Mouse (Mus musculus) kidney, adult 2 months (tissue): ENCODE results near the gene Ddias. TPM values are rescaled to one million over a fixed set of nuclear protein-coding genes. Genes with fewer than 3 reads are reported as not detected.

ENCODE experiments used
- DNase-seq: peaks from one replicate; pipeline ENCODE4 v3.0.0; 2021
- H3K27ac ChIP-seq: fragments of 200-500 bp; 2 replicates; pipeline ENCODE4 v1.5.1; 2012; ENCODE audit warnings: low read depth, low read length, control low read depth, inconsistent platforms; ENCODE audit not compliant: insufficient read depth
- H3K27me3 ChIP-seq: fragments of 200-500 bp; replicated peaks from 2 replicates; pipeline ENCODE4 v1.6.1; 2012; ENCODE audit warnings: mild to moderate bottlenecking, moderate library complexity, low read length, inconsistent platforms; ENCODE audit not compliant: control insufficient read depth, insufficient read depth
- H3K36me3 ChIP-seq: fragments of 200-500 bp; 2 replicates; pipeline ENCODE4 v1.6.1; 2012; ENCODE audit warnings: mild to moderate bottlenecking, moderate library complexity, low read length, inconsistent platforms; ENCODE audit not compliant: control insufficient read depth, insufficient read depth
- H3K4me1 ChIP-seq: fragments of 200-500 bp; 2 replicates; pipeline ENCODE4 v1.6.1; 2011; ENCODE audit warnings: low read length; ENCODE audit not compliant: control insufficient read depth, insufficient read depth
- H3K4me3 ChIP-seq: fragments of 200-500 bp; 2 replicates; pipeline ENCODE4 v1.5.1; 2011; ENCODE audit warnings: mild to moderate bottlenecking, low read depth, low read length, control low read depth; ENCODE audit not compliant: insufficient read depth
- CTCF ChIP-seq: fragments of 200-500 bp; conservative IDR thresholded peaks from 2 replicates; pipeline ENCODE4 v1.5.1; 2011; ENCODE audit warnings: low read depth, mild to moderate bottlenecking, control low read depth, low read length, moderate library complexity, mixed read lengths; ENCODE audit not compliant: insufficient read depth, insufficient read length
- POLR2A ChIP-seq: fragments of 200-500 bp; IDR thresholded peaks from one replicate; pipeline ENCODE4 v1.6.1; 2011; ENCODE audit warnings: low read depth, low read length, control low read depth
- WGBS: fragments of 180-500 bp; shearing (Covaris S2); methylation state at CpG from one replicate; pipeline ENCODE4 v1.1.7; 2018; 5-methylcytosine and 5-hydroxymethylcytosine counted together
- polyA plus RNA-seq: library from polyadenylated mRNA; depleted of rRNA; stranded (reverse); fragments of >200 nt; gene quantifications from 2 replicates; pipeline ENCODE4 v1.2.3, GENCODE M21; 2012

The Ddias gene
- polyA plus RNA-seq, 1 experiment, result 0.06 TPM

DNA sequence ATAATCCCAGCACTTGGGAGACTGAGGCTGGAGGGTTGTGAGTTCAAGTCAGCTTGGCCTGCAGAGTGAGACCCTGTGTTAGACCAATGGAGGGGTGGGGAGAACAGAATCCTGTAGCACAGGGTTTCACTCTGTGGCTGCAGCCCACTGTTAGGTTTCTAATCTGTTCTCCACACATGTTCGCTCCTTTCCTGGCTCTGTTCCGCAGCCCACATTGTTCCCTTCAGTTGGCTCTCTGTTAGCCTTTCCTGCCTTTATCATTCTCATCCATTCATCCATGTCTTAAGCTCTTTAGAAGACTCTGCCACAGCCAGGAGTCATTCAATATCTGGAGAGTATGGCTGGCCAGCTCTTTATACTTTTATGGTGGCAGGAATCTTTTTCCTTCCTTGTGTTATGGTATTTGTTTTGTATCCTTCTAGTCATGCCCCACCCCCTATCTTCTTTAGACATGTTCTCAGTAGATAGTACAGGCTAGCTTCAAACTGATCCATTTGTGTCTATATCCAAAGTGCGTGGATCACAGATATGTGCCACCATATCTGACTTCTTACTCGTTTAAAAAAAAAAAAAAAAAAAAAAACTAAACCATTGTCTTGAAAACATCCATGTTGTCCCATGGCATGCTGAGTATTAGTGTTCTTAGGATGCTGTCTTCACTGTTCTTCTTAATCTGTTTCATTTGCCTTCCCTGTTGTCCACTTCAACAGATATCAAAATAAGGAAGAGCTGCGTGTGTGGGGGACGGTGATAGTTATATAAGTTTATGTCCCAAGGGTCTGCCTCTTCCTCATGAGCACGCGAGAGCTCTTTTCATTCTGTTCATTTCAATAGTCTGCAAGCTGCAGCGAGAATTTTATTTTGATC lies 10.0 kb upstream of the Ddias start:
- Histone ChIP-seq H3K27me3 (no peaks in the 10 kb centered on the region), H3K4me3 (no peak overlapping the region), H3K4me1 (peaks cover 19% of the 10 kb centered on the region; the same call in 1 of the 2 replicates), H3K27ac (no peak overlapping the region), H3K36me3 (no peaks in the 10 kb centered on the region)
- no peak for TF ChIP-seq CTCF
- no peak for TF ChIP-seq POLR2A
- DNase-seq, result no peak
- WGBS, result 93% methylated on average over 9 of the region's 9 CpGs

DNA sequence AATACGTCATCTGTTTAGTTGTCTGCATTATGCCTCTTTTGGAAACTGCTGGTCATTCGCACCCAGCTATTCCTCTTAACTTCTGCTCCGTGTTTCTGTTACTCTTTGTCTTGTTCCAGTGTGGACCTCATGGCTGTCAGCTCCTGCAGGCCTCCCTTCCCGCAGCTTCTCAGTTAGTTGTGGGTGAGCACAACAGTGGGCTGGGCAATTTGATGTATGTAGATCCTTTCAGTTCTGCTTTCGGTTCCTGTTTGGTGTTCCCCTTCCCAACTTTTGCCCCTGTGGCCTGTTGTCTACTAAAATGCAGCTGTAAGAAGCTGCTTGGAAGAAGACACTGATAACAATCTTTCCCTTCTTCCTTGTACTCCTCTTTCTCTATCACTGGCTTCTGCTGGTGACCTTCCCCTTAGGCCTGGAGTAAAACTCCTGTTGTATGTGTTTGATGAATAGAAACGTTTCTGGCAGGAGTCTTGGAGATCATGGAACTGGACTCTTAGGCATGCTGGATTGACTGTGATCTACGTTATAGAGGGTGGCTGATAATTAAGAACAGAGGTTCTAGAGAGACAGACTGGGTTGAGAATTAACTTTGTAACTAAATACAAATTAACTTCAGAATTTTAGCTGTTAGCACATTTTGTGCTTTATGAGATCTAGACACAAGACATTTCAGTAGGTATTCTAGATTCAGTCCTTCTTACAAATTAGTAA lies 4.7 kb upstream of the Ddias start:
- Histone ChIP-seq H3K36me3 (no peaks in the 10 kb centered on the region), H3K4me1 (peaks cover 28% of the 10 kb centered on the region; the same call in 1 of the 2 replicates), H3K27ac (peak overlapping the region; percentile 73), H3K4me3 (no peak overlapping the region), H3K27me3 (no peaks in the 10 kb centered on the region)
- no peak for TF ChIP-seq CTCF
- TF ChIP-seq POLR2A, result no peak
- DNase-seq, result peak; percentile 69
- WGBS, result 62% methylated on average over 7 of the region's 7 CpGs

DNA sequence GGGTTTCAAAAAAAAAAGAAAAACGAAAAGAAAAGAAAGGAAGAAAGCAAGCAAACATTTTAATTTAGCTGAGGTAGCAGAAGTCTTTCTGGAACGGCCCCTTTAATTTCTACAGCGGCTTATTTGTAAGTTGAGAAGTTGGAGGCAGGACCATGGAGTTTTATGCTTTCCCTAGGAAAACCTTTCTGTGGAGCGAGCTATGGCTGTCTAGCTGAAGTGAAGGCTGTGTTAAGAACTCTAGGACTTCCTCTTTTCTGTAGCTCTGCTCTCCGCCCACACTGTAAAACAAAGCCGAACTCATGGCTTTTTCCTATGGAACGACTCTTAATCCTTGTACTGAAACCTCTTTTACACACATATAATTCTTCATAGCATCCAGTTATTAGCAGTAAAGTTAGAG lies 2.5 kb upstream of the Ddias start:
- peaks cover 20% of the 10 kb centered on the region; the same call in 1 of the 2 replicates for H3K4me1 ChIP-seq
- H3K36me3 ChIP-seq, result no peaks in the 10 kb centered on the region
- 15% methylated on average over 7 of the region's 7 CpGs for WGBS
- H3K4me3 ChIP-seq, result peak overlapping the region; percentile 21; the same call in 1 of the 2 replicates
- TF ChIP-seq POLR2A, result no peak
- TF ChIP-seq CTCF, result no peak
- peak overlapping the region; percentile 70 for H3K27ac ChIP-seq
- H3K27me3 ChIP-seq, result no peaks in the 10 kb centered on the region
- peak; percentile 22 for DNase-seq

DNA sequence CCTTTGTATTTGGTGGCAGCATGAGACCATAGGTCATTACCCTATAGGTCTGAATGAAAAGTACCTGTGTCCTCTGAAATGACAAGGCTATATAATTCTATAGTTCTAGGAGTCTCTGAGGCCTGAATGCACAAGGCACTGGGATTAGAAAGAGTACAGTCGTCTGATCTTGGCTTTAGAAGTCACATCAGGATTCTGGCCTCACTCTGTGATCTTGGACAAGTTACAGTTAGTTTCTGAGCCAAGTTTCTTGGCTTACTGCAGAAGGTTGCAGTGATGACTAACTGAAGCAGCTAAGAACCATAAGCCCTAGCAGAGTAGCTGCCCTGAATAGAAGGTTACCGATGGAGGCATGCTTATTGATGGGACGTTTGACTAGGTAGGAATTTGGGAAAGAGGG lies 2.0 kb upstream of the Ddias start:
- WGBS, result 12% methylated on average over 3 of the region's 3 CpGs
- H3K27me3 ChIP-seq, result no peaks in the 10 kb centered on the region
- peak; percentile 68 for DNase-seq
- TF ChIP-seq POLR2A (no peak), CTCF (no peak)
- H3K36me3 ChIP-seq, result no peaks in the 10 kb centered on the region
- H3K27ac ChIP-seq, result peak overlapping the region; percentile 24; the same call in 1 of the 2 replicates
- no peak overlapping the region for H3K4me3 ChIP-seq
- H3K4me1 ChIP-seq, result peaks cover 20% of the 10 kb centered on the region; the same call in 1 of the 2 replicates

DNA sequence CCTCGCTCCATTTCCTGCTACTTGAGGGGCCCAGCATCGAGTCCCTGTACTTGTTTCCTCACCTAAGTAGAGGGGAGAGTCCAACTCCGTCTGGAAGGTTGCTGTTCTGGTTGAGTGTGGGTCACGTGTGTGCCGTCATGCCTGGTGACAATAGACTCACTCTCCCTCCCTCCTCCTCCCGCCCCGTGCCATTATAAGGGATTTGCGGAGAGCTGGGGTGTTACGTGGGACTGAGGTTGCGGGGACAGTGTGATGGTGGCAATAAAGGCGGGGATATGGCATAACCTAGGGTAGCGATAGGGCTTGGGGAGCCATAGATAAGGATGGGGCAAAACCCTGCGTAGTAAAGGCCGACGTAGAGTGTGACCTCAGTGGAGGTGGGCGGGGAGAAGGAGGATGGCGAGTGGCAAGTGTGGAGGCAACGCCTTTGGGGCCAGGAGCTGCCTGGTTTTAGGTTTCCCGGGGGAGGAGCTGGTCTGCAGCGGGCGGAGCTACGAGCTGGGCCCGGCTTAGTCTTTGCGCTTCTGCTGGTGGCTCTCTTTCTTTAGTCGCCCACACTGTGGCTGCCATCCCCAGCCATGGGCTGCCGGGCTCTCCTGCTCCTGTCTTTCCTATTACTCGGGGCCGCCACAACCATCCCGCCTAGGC lies 838 bp upstream of the Ddias start:
- H3K27me3 ChIP-seq, result no peaks in the 10 kb centered on the region
- TF ChIP-seq CTCF (no peak), POLR2A (peak; percentile 59)
- no peaks in the 10 kb centered on the region for H3K36me3 ChIP-seq
- under 1% methylated on average over 29 of the region's 29 CpGs for WGBS
- H3K27ac ChIP-seq, result peak overlapping the region; percentile 88
- H3K4me1 ChIP-seq, result peaks cover 15% of the 10 kb centered on the region; the same call in 1 of the 2 replicates
- H3K4me3 ChIP-seq, result peak overlapping the region; percentile 85
- DNase-seq, result peak; percentile 95

DNA sequence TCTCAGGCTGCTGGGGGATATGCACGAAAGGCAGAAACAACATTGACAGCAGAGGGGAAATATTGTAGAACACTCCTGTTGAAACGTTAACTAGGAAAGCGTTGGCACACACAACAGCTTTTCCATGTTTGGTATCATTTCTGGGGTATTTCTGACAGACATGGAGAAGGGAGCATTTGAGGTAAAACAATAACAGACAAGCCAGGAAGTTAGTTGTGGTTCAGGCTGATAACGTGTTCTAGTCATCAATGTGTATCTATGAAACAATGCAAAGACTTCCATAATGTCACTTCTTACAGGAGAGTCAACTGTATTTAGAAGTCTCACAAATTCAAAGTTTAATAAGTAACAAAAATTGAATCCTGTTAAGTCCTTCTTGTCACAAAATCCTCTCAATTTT lies 2.5 kb downstream of the Ddias start:
- no peak for DNase-seq
- no peak overlapping the region for H3K4me3 ChIP-seq
- WGBS, result 73% methylated on average over 4 of the region's 4 CpGs
- no peak overlapping the region for H3K27ac ChIP-seq
- H3K27me3 ChIP-seq, result no peaks in the 10 kb centered on the region
- H3K4me1 ChIP-seq, result no peaks in the 10 kb centered on the region; the same call in 1 of the 2 replicates
- no peaks in the 10 kb centered on the region for H3K36me3 ChIP-seq
- no peak for TF ChIP-seq CTCF
- TF ChIP-seq POLR2A, result no peak

DNA sequence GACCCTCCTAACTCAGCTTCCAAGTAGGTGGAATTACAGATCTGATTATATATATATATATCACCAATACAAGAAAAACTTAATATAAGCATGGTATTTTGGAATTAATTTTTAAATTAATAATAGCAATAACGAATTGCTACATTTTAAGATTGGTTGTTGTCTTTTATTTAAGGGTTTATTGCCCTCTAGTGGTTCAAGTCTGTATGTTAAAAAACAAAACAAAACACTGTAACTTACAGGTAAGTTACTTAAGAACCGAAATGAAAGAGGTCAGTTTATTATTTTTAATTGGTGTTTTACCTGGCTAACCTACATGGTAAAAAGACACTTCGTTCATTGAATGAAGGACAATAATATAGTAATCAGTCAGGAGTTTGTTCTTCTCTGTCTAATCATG lies 3.9 kb downstream of the Ddias start:
- 0 out of 2 replicates have a peak, but pooled peaks have one; percentile 16 for TF ChIP-seq CTCF
- TF ChIP-seq POLR2A, result no peak
- Histone ChIP-seq H3K4me1 (no peaks in the 10 kb centered on the region), H3K27me3 (no peaks in the 10 kb centered on the region), H3K27ac (no peak overlapping the region), H3K4me3 (no peak overlapping the region), H3K36me3 (no peaks in the 10 kb centered on the region)
- 40% methylated on average over 3 of the region's 3 CpGs for WGBS
- DNase-seq, result no peak
